Mouse (Mus musculus) MEL (cell line): ENCODE measurements at regions not wholly inside any gene's neighbourhood (a gene's known extent, or its start where the extent isn't known, plus 50 kb on each side); places are given as distances from the start of the nearest gene placed in this dataset.

Source experiments
- DNase-seq: peaks from one replicate; pipeline ENCODE4 v3.0.0; 2011; ENCODE audit warnings: low read depth, low spot score
- H3K27ac ChIP-seq: 2 replicates; pipeline ENCODE4 v1.5.1; 2012; ENCODE audit warnings: low read depth, mild to moderate bottlenecking, control low read depth, low read length, moderate library complexity; ENCODE audit not compliant: control insufficient read depth
- H3K27me3 ChIP-seq, 2 experiments: fragments of 150-350 bp in 1 of 2; sonication (generic) in 1 of 2; 2 replicates each; pipeline ENCODE4 v1.6.1; 2012; ENCODE audit warnings: low read length in 2 of 2, mild to moderate bottlenecking in 2 of 2, improper control_type of control experiment in 1 of 2, moderate library complexity in 1 of 2; ENCODE audit not compliant: insufficient read depth in 2 of 2, control insufficient read depth in 1 of 2
- H3K36me3 ChIP-seq, 2 experiments: 2 replicates each; pipeline ENCODE4 v1.6.1; 2012 to 2014; ENCODE audit warnings: low read length in 2 of 2, improper control_type of control experiment in 1 of 2, inconsistent platforms in 1 of 2, mild to moderate bottlenecking in 1 of 2; ENCODE audit not compliant: insufficient read depth in 2 of 2, control insufficient read depth in 1 of 2
- H3K4me1 ChIP-seq, 2 experiments: fragments of 150-350 bp in 1 of 2; sonication (generic) in 1 of 2; 2 replicates each; pipeline ENCODE4 v1.6.1; 2012; ENCODE audit warnings: low read length in 2 of 2, improper control_type of control experiment in 1 of 2, mild to moderate bottlenecking in 1 of 2; ENCODE audit not compliant: insufficient read depth in 2 of 2, control insufficient read depth in 1 of 2
- H3K4me3 ChIP-seq, 2 experiments: fragments of 150-350 bp in 1 of 2; sonication (generic) in 1 of 2; 2 replicates each; pipeline ENCODE4 v1.5.1; 2012; ENCODE audit warnings: low read depth in 2 of 2, low read length in 2 of 2, mild to moderate bottlenecking in 2 of 2, moderate library complexity in 2 of 2, control low read depth in 1 of 2, improper control_type of control experiment in 1 of 2; ENCODE audit not compliant: control insufficient read depth in 1 of 2, insufficient read depth in 1 of 2
- H3K79me2 ChIP-seq: 2 replicates; pipeline ENCODE4 v1.6.1; 2012; ENCODE audit warnings: mild to moderate bottlenecking, low read length, moderate library complexity; ENCODE audit not compliant: control insufficient read depth, poor library complexity, insufficient read depth
- H3K9ac ChIP-seq: 2 replicates; pipeline ENCODE4 v1.6.1; 2012; ENCODE audit warnings: low read depth, mild to moderate bottlenecking, control low read depth, low read length, moderate library complexity; ENCODE audit not compliant: control insufficient read depth, poor library complexity, severe bottlenecking
- H3K9me3 ChIP-seq: fragments of 150-350 bp; sonication (generic); replicated peaks from 2 replicates; pipeline ENCODE4 v1.6.1; 2012; ENCODE audit warnings: mild to moderate bottlenecking, low read length, improper control_type of control experiment, moderate library complexity; ENCODE audit not compliant: insufficient read depth
- CHD1 ChIP-seq: IDR thresholded peaks from 2 replicates; pipeline ENCODE4 v1.6.1; 2012; ENCODE audit warnings: low read depth, mild to moderate bottlenecking, inconsistent platforms, low read length, improper control_type of control experiment
- GABPA ChIP-seq: IDR thresholded peaks from 2 replicates; pipeline ENCODE4 v1.6.1; 2012; ENCODE audit warnings: low read depth, mild to moderate bottlenecking, inconsistent platforms, low read length, improper control_type of control experiment, moderate library complexity
- HCFC1 ChIP-seq: IDR thresholded peaks from 2 replicates; pipeline ENCODE4 v1.6.1; 2012; ENCODE audit warnings: low read depth, mild to moderate bottlenecking, inconsistent platforms, low read length, improper control_type of control experiment, moderate library complexity
- MAZ ChIP-seq: IDR thresholded peaks from 2 replicates; pipeline ENCODE4 v1.6.1; 2012; ENCODE audit warnings: low read depth, mild to moderate bottlenecking, inconsistent platforms, low read length, improper control_type of control experiment
- MYC ChIP-seq: IDR thresholded peaks from 2 replicates; pipeline ENCODE4 v1.6.1; 2011; ENCODE audit warnings: low read depth, mild to moderate bottlenecking, low read length, improper control_type of control experiment, moderate library complexity
- NELFE ChIP-seq: IDR thresholded peaks from 2 replicates; pipeline ENCODE4 v1.6.1; 2011; ENCODE audit warnings: low read depth, low read length, improper control_type of control experiment
- POLR2AphosphoS2 ChIP-seq: IDR thresholded peaks from 2 replicates; pipeline ENCODE4 v1.6.1; 2011; ENCODE audit warnings: low read length, improper control_type of control experiment
- POLR2AphosphoS5 ChIP-seq: IDR thresholded peaks from 2 replicates; pipeline ENCODE4 v1.6.1; 2012; ENCODE audit warnings: low read depth, borderline replicate concordance, mild to moderate bottlenecking, inconsistent platforms, low read length, moderate library complexity, mixed read lengths
- SMC3 ChIP-seq: IDR thresholded peaks from 2 replicates; pipeline ENCODE4 v1.6.1; 2011; ENCODE audit warnings: low read depth, low read length, improper control_type of control experiment
- TAL1 ChIP-seq: IDR thresholded peaks from 2 replicates; pipeline ENCODE4 v1.6.1; 2012; ENCODE audit warnings: mild to moderate bottlenecking, inconsistent platforms, low read length, moderate library complexity, mixed read lengths
- TBP ChIP-seq: IDR thresholded peaks from 2 replicates; pipeline ENCODE4 v1.8.0; 2011; ENCODE audit warnings: low read depth, low read length, improper control_type of control experiment
- USF2 ChIP-seq, 2 experiments: IDR thresholded peaks; 2 replicates each; pipeline ENCODE4 v1.6.1; 2011 to 2012; ENCODE audit warnings: improper control_type of control experiment in 2 of 2, low read length in 2 of 2, borderline replicate concordance in 1 of 2, inconsistent platforms in 1 of 2, low read depth in 1 of 2, mild to moderate bottlenecking in 1 of 2; ENCODE audit not compliant: insufficient read depth in 1 of 2
- ZC3H11A ChIP-seq: IDR thresholded peaks from 2 replicates; pipeline ENCODE4 v1.6.1; 2012; ENCODE audit warnings: low read depth, mild to moderate bottlenecking, inconsistent platforms, low read length, improper control_type of control experiment

- no peaks in the 10 kb centered on the region for H3K27me3 ChIP-seq
- H3K9me3 ChIP-seq, result no peaks in the 10 kb centered on the region
- TF ChIP-seq ZC3H11A (no peak), GABPA (no peak), MAZ (no peak), TAL1 (no peak)
- no peaks in the 10 kb centered on the region for H3K4me1 ChIP-seq
- no peak overlapping the region for H3K4me3 ChIP-seq
- no peaks in the 10 kb centered on the region for H3K36me3 ChIP-seq
- no peak overlapping the region for H3K9ac ChIP-seq
- H3K27ac ChIP-seq, result no peak overlapping the region
- DNase-seq, result no peak
- H3K79me2 ChIP-seq, result no peaks in the 10 kb centered on the region
These were observed 258.4 kb downstream of the Fam49a start for GRCm38 (mm10) chr12:12520311-12520852.

DNA sequence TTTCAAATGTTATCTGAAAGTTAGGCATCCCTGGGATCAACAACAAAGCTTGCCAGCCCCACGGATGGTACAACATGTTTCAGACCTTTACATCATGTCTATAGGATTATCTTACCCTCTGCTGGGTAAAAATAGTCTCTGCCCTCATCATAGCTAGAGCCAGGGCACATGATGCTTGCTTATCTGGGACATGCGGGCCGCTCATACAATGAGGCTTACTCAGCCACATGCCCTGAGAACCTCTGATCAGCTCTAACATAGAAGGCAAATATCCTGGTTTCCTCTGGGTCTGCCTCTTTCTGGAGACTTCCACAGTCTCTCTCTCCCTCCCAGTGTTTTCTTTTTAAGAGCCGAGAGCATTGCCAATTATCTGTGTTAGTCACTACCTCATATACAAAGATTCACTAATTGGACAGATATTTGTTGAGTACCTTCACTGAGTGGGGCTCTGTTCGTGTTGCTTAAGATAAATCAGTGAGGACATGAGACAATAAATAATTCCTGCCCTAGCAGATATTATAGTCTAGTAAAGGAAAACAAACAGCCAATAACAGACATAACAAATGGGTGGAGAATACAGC lies 256.6 kb downstream of the Fam49a start:
- TF ChIP-seq MYC (no peak), TBP (no peak)
- no peaks in the 10 kb centered on the region for H3K36me3 ChIP-seq
- H3K4me1 ChIP-seq, result no peaks in the 10 kb centered on the region
- no peak overlapping the region for H3K9ac ChIP-seq
- H3K27me3 ChIP-seq, result no peaks in the 10 kb centered on the region
- H3K27ac ChIP-seq, result no peak overlapping the region
- no peaks in the 10 kb centered on the region for H3K79me2 ChIP-seq
- H3K9me3 ChIP-seq, result no peaks in the 10 kb centered on the region
- H3K4me3 ChIP-seq, result no peak overlapping the region
- DNase-seq, result no peak

GRCm38 (mm10) chr12:12517020-12517419 lies 255.1 kb downstream of the Fam49a start:
- TF ChIP-seq POLR2AphosphoS5, result no peak
- TF ChIP-seq SMC3, result no peak
- TF ChIP-seq NELFE, result no peak
- no peak for TF ChIP-seq USF2 (IDR thresholded peaks at IDR 0.05; ENCODE audit: borderline replicate concordance in 1 of 2, insufficient read depth in 1 of 2, low read depth in 1 of 2, low read length in 2 of 2)
- no peak for TF ChIP-seq HCFC1
- TF ChIP-seq GABPA, result no peak
- no peak for TF ChIP-seq POLR2AphosphoS2
- no peak for TF ChIP-seq CHD1
- Histone ChIP-seq H3K4me1 (no peaks in the 10 kb centered on the region), H3K9ac (no peak overlapping the region)

More at GRCm38 (mm10) chr12:12517020-12517419, 255.1 kb downstream of the Fam49a start:
- H3K79me2 ChIP-seq, result no peaks in the 10 kb centered on the region
- no peaks in the 10 kb centered on the region for H3K9me3 ChIP-seq
- no peak overlapping the region for H3K27ac ChIP-seq
- H3K36me3 ChIP-seq, result no peaks in the 10 kb centered on the region
- H3K27me3 ChIP-seq, result no peaks in the 10 kb centered on the region
- no peak overlapping the region for H3K4me3 ChIP-seq
- no peak for DNase-seq
